Mouse (Mus musculus): ENCODE measurements around the gene Atg4d.

DNA sequence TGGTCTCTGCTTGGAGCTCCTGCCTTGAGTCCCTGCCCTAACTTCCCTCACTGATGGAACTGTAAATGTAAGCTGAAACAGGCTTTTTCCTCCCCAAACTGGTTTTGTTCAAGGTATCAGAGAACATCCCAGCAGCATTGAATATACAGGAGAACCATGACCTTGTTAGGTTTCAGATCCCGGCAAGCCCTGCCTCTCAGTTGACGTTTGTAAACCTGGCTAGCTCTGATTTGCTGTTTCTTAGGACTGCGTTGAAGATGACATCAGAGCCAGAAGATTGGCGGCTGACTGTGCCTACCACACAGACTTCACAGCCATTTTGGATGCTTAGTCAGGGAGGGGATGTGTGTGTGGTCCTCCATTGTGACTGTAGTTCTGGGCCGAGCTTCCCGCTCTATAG is 41.2 kb upstream of the Atg4d start:
- TF ChIP-seq POLR2A (IDR thresholded peaks at IDR 0.05; ENCODE audit: extremely low read depth, insufficient read depth, low read length) (no peak), CTCF (IDR thresholded peaks at IDR 0.05; ENCODE audit: extremely low read depth, insufficient read depth, low read length) (no peak)
